Mouse (Mus musculus) frontal cortex, postnatal 25 days (tissue): ENCODE results near the gene Nectin2.

ENCODE experiments used
- DNase-seq, 2 experiments: peaks; one replicate each; pipeline ENCODE4 v3.0.0; 2022; ENCODE audit warnings: low spot score in 2 of 2

Nectin2 gene

DNA sequence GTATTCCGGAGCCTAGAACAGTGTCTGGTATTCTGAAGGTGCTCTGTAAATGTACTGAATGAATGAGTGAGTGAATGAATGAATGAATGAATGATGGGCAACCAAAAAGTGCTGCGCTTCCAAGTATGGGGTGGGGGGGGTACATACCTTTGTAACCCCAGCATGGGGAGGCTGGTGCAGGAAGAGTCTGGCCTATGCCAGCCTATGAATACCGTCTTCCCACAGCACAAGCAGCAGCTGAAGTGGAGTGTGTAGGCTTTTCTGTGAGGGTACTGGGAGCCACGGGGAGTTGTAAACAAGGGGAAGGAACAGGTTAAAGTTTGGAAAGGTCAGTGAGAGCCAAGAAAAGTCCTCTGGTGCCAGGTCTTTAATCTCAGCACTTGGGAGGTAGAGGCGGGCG, 6.5 kb downstream of the Nectin2 start:
- no peak for DNase-seq

DNA sequence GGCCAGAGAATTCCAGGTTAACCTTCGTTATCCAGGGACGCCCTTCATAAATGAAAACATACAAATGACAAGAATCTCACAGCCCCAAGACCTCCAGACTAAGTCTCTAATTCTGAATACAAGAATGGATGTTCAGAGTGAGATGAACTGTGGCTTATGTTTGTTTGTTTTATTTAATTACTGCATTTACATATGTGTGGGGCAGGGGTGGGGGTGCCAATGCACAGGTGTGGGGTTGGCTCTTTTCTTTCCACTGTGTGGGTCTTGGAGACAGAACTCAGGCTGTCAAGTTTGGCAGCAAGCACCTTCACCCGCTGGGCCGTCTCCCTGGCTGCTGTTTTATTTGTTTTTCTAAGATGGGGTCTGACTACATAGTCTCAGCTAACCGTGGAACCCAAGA, 7.8 kb downstream of the Nectin2 start:
- DNase-seq, result no peak

DNA sequence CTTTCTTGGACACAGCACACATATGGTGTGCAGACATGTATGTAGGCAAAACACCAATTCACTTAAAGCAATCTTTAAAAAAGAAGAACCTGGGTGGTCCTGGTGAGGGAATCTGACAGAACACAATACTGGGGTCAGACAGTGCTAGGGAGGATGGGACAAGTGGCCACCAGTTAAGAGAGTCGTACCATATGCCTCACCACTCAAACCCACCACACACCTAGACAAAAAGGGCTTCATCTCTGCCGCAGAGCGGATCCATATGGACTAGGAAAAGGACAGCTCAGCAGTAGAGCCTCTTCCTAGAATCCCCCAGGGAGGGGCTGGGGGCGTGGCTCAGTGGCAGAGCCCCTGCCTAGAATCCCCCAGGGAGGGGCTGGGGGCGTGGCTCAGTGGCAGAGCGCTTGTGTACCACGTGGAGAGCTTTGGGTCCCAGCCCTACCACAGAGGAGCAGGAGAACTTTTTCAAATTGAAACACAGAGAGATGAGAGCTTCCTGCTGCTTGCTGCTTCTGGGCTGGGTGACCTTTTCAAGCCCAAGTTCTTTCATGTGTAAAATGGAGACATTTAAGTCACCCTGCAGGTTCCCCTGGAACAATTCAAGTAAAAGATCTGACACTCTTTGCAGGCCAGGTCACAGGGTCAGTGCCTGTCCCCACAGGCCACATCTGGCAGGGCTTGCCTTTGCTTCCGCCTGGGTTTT, 8.8 kb downstream of the Nectin2 start:
- no peak for DNase-seq

DNA sequence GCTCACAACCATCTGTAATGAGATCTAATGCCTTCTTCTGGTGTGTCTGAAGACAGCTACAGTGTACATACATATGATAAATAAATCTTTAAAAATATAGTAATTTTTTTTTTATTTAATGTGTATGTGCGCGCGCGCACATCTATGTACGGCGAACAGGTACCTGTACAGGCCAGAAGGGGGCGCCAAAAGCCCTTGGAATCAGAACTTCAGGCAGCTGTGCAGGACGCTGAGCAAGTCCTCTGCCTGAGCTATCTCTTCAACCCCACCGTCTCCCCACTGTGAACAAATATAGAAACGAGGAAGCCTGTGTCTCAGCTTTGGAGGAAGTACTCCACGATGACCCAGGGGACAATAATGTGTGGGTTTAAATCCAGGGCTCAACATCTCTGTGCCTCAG, 10.0 kb downstream of the Nectin2 start:
- DNase-seq, result no peak

DNA sequence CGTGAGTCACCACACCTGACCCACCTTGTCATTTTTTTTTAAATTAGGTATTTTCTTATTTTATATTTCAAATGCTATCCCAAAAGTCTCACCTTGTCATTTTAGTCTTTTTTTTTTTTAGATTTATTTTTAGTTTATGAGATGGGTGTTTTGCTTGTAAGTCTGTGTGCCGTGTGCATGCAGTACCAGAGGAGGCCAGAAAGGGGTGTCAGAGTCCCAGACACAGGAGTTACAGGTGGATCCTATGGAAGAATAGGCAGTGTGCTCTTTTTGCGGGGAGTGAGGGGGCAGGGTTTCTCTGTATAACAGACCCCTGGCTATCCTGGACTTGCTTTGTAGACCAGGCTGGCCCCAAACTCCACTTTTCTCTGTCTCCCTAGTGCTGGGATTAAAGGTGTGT, 11.5 kb downstream of the Nectin2 start:
- DNase-seq, result no peak

DNA sequence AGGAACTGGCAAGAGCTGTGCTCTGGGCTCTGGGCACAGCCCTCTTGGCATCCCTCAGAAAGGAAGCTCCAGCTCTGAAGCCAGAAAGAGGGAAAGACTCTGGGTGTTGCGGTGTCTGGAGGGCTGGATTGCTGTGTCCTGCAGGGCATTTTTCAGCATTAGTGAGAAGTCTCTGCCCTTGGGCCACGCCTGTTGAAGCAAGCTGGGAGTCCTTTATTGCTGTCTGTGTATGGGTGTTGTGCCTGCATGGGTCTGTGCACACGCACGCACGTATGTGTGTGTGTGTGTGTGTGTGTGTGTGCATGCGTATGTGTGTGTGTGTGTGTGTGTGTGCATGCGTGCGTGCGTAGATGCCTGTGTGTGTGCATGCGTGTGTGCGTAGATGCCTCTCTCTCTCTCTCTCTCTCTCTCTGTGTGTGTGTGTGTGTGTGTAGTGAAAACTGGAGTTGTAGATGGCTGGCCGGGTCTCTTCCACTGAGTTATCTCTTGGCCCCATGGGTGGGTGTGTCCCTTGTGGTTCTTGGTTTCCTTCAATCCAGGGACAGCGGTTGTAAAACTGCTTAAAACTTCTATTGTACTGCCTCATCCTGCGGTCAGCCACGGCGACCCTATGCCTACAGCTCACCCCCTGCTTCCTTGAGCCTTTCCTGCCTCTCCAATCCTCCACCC, 13.8 kb downstream of the Nectin2 start:
- no peak for DNase-seq

DNA sequence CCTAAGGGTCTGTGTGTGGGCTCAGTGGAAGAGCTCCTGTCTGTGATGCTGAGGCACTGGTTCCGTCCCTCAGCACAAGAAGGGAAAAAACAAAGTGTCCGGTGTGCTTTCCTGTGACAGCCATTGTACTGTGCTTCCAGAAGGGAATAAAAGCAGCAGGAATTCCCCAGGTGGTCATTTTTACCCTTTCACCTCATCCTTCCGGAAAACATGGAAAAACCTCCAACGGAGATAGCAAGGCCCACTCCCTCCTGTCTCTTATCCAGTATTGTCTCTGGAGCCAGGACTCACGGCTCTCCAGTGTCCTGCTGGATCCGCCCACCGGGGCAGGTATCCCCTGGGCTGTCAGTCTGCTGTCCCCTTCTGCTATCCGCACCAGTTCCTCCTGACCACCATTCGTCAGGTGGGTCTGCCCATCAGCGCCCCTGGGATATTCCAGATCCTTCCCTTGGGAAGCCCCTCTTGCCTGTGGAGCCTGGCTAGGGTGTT, 16.1 kb downstream of the Nectin2 start:
- no peak for DNase-seq

DNA sequence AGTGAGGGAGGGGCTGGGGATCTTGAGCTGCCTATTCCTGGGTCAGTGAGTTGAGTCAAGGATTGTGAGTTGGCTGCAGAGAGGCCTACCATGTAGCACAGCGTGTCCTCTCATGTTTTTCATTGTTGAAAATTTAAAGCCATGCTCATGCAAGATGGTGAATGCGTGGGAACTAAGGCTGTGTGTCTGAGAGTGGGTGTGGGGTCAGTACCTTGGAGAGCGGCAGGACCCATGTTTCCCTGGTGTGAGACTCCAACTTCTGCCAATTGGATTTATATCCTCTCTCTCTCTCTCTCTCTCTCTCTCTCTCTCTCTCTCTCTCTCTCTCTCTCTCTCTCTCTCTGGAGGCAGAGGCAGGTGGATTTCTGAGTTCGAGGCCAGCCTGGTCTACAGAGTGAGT, 23.7 kb downstream of the Nectin2 start:
- no peak for DNase-seq

DNA sequence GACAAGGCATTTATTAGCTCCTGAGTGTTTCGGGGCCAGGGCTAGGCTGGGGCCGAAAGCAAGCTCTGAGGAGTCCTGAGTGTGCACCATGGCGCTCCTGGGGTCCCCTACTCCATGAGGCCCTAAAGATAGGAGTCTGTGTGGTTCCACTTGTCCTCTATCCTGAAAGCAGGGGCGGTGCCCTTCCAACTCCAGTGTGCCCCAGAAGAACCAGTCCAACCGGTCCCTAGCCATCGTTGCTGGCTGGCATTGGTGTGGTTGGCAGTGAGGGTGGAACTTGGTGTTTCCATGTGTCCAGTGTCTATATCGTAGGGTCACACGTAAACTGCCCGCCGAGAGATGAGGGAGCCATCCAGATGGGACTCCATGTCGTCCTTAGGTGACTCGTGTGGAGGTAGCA, 26.1 kb downstream of the Nectin2 start:
- DNase-seq, result no peak

DNA sequence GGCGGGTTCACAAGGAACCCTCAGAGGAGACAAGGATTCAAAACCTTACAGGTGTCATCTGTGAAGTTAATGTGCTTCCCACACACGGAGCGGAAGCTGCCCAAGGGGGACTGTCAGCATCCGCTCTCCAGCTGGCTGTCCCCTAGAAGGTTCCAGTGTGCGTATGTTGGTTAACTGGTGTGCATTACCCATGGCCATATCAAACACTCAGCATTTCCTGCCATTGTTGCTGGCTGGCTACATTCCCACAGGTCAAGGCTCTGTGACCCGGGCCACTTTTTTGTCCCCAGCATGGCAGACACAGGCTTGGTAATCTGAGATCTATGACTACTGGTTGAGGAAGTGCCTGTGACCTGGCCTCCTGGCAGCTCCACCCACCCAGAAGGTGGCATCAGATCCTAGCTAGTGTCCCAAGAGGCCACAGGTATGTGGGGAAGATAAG, 27.5 kb downstream of the Nectin2 start:
- DNase-seq, result no peak

DNA sequence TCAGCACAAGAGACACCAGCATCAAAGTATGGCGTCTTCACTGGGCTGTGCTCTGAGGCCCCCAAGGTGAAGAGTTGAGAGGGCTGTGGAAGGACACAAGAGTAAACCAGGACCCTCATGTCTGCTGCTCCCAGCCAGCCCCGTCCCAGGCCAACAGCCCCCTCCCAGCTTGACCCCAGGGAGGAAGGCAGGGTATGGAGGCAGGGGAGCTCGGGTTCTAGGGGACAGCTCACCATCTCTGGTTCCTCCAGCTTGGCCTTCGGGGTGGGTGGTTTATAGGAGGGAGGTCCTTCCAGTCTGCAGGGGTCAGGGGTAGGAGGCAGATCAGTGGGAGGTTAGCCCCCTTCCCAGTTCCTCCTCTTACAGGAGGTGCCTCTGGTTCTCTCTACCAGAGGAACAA, 31.1 kb downstream of the Nectin2 start:
- no peak for DNase-seq

DNA sequence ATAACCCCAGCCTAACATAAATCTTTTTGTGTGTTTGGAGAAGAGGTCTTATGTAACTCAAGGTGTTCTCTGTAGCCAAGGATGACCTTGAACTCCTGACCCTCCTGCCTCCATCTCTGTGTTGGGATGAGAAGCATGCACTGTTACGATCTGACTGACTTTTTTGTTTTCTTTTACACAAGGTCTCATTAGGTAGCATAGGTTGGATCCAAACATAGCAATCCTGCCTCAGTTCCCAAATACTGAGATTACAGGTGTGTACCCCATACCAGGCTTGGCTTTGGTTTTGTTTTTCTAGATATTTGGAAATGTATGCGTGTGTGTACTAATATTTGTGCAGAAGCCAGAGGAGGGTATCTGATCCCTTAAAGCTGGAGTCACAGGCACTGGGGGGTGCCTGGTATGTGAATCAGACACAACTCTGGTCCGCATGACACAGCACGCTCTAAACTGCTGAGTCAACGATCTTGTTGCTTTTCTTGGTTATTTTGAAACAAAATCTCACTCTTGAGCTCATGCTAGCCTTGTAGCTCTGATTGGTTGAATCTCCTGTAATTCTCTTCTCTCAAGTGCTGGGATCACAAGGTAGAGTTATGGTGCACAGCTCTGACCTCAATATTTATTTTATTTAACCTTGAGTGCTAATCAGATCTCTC, 31.9 kb downstream of the Nectin2 start:
- no peak for DNase-seq

DNA sequence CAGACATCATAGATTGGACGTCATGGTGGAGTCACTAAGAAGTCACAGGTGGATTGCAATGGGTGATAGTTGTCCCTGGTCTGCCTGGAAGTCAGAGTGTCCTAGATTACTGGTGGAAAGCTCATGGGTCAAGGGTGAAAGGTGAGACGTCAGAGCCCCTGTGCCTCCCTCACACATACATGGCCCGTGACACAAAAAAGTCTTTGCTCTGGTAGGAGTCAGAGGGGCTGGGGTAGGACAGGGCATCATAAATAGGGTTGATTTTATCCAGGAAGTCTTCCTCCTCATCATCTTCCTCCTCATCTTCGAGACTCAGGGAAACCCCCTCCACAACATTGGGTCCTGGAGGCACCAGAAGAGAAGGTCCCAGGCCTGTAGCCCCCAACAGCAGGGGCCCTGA, 32.9 kb downstream of the Nectin2 start:
- DNase-seq, result no peak

DNA sequence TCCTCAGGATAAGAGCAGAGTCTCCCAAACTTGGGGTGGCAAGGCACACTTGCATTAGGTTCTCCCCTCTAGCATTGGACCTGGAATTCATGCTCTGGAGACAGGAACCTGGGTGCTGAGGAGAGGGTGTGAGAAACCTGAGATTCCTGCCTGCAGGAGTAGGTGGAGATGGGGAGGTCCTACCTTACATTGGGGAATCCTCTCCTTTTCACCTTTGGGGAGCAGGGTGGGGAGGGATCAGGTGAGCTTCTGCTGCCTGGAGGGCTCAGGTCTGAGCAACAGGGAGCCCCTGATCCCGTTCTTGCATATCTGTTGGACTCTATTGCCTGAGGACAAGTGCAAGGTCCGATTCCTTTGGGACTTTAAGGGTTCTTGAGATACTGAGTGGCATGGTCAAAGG, 33.5 kb downstream of the Nectin2 start:
- DNase-seq, result no peak

DNA sequence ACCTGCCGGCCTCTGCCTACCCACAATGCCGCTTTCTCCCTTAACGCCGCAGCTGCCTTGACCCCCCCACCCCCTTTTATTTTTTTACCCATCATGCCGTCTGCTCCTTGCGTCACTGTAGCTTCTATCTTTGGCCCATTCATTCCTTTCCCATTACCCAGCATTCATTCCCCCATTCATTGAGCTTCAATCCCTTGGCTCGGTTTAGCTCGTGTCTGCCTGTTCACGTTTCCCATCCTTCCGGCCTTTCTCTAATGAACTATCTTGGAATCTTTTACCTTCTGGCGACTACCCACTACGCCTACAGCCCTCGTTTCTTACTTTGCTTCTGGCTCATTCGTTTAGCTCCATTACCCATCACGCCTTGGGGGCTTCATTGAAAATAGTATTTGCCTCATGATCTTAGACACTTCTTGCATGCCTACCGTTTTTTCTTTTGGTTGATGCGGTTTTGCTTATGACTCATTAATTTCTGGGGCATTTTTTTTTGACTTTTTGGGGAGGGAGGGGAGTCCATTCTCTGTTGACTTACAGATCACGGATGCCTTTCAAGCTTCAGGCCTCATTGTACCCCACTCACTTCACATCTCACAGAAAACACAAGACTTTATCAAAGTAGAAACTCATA, 34.1 kb downstream of the Nectin2 start:
- no peak for DNase-seq

DNA sequence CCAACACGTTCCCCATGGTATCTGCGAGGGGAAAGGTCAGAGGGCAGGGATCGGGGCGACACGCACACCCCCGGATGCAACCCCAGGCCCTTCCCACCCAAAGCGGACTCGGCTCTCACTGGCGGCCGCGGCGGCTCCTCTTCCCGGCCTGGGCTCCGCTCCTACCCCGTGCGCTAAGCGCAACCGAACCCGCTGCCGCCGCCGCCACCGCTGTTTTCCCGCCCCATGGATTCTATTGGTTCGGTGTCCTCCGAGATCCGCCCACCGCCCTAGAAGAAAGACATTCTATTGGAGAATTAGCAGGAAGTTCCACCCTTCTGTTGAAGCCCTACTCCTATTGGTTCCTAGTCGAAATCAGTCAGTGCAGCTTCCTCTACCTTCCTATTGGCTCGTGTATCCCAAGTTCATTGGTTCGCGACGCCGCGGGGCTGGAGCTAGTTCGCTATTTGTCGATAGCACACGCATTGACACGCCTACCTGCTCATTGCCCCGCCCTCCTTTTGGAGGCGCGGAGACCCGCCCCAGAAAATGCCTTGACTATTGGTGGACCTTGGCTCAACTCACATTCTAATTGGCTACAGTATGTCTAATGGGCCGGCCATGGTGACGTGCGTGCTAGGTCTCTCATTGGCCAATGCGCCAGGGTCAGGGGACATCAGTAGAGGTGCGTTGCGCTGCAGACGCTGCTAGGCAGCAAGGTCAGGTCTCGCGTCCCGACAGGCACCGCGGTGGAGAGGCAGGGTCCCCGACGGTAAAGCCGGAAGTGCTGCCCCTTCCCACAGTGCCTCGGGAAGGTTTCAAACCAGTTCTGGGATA, 34.8 kb downstream of the Nectin2 start, which contains the start of gene Tomm40:
Tomm40 (minus strand) TSS at position 200 of the 816 bp plus-strand sequence.
- DNase-seq, result peak; percentile 96 to 99

DNA sequence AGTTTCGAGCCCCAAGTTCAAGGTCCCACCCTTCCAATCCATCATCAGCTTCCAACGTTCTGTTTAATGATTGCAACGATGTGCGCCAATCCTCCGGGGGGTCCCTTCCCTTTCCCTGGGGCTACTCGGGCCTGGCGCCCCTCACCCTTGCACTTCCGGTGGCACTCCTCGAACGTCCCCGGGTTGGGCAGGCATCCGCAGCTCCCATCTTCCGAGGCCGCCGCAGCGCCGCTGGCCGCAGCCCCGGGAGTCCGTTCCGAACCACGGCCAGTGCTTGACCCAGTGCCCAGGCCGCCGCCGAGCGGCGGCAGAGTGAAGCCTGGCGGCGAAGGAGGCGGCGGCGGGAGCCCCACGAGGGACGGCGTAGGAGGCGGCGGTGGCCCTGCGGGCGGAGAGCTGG, 35.4 kb downstream of the Nectin2 start:
- DNase-seq, result peak in 1 of 2 experiments; percentile 35

DNA sequence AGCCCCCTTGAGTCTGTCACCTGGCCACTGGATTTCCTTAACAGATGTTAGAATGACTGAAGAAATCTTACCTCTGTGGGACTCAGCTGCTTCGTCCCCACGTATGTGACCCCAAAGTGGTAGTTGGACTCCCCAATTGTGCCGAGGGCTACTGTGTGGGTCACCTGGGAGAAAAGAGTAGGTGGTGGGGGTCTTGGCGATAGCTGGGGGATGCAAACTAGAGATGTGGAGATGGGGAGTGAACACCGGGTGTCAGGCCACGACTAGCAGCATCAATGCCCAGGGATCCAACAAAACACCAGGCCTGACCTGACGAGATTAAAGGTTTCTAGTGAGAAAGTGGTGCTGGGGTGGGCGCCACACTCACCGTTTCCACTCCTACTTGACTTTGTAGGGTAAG, 36.7 kb downstream of the Nectin2 start:
- DNase-seq, result no peak

DNA sequence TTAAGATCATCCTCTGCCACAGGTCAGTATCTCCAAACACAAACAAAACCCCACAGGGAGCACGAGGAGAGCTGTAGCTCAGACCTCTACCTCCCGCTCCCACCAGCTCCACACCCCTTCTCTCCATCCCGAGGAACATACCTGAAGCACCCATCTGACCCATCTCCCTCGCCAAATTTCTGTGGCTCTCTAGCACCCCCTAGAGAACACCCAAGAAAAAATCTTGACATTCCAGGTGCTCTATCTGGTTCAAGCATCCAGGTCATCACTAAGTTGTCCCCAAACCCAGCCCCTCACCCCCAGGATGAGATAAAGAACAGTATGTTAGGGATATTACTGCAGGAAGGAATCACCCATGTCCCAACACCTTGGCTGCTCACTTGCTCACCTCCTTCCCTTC, 37.1 kb downstream of the Nectin2 start:
- no peak for DNase-seq

DNA sequence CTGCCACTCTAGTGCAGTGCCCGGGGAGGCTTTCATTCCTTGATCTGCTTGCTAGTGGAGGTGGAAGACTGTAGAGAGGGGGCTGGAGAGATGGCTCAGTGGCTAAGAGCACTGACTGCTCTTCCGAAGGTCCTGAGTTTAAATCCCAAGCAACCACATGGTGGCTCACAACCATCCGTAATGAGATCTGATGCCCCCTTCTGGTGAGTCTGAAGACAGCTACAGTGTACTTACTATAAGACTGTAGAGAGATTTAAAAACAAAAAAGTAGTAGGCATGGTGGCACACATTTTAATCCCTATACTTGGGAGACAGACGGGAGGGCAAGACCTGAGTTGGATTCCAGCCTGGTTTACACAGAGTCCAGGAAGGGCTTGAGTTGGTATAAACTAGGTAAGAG, 37.9 kb downstream of the Nectin2 start:
- DNase-seq, result no peak

DNA sequence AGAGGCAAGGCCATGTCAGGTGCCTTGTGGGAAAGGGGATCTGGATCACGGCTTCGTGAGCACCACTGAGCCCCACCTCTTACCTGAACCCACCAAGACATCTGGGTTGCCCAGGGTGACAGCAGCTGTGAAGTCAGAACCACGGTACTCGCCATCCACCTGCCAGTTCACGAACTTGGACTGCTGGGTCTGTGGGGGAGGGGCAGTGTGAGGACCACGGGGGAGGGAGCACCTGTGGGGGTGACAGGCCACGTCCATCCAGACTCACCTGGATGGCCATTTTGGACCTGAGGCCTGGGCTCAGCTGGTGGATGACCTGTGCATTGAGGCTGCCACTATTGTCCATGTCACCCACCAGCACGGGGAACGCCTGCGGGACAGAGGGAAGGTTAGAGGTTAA, 39.6 kb downstream of the Nectin2 start:
- no peak for DNase-seq

DNA sequence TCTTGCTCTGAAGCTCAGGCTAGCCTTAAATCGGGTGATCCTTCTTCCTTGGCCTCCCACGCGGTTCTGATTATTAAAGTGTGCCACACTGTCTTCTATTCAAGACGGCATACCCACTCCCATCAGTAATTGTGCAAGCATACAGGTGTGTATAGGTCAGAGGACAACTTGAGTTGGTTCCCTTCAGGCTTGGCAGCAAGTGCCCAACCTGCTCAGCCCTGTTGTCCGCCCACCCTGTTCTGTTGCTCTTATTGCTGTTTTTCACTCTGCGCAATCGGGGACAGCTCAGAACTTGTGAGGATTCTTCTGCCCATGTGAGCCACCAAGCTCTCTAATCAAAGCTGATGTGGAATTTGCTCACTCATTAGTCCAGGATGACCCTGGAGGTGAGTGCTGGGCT, 45.0 kb downstream of the Nectin2 start:
- no peak for DNase-seq
